In genomic region chr4:148846203-148846602, GRCm38 (mm10) we compare ENCODE assay signal across 7 mouse cellular contexts. TPM values are rescaled to one million over a fixed set of nuclear protein-coding genes. Genes with fewer than 3 reads are reported as not detected.
DNase-seq lines count a peak whose midpoint lies in the region; ATAC-seq lines count a peak whose summit lies in the region.

No protein-coding gene starts in this region.

- H3K4me2 ChIP-seq in forebrain, embryonic 16.5 days (ENCODE audit: low read length), result no peak overlapping the region

- peak; percentile 52 for ATAC-seq in forebrain, embryonic 16.5 days
- ATAC-seq in inflammation-experienced regulatory T-cells, adult 6 months, result no peak

- no peak overlapping the region for H3K27ac ChIP-seq in forebrain, embryonic 16.5 days (ENCODE audit: low read length)

- DNase-seq in retina, postnatal 1 day, result peak; percentile 63
- DNase-seq in retina, embryonic 14.5 days (ENCODE audit: low spot score), result no peak
- DNase-seq in heart, postnatal 4 days, result peak; percentile 90
- DNase-seq in left cerebral cortex, postnatal 36 days (ENCODE audit: low spot score in 2 of 2), result peak; percentile 13 to 22
- DNase-seq in right cerebral cortex, adult 2 months (ENCODE audit: low spot score in 2 of 2), result peak; percentile 21 to 41

- H3K27me3 ChIP-seq in forebrain, embryonic 16.5 days (replicated peaks; ENCODE audit: control insufficient read depth, insufficient read depth, low read length), result no peaks in the 10 kb centered on the region; the same call in 1 of the 2 replicates

- H3K9me3 ChIP-seq in forebrain, embryonic 16.5 days (ENCODE audit: control insufficient read depth, low read length), result no peaks in the 10 kb centered on the region

- intact Hi-C loops in left cerebral cortex, postnatal 36 days (cut with DNase I), result no loop called here

- H3K9ac ChIP-seq in forebrain, embryonic 16.5 days (replicated peaks; ENCODE audit: low read depth, low read length), result no peak overlapping the region

- H3K36me3 ChIP-seq in forebrain, embryonic 16.5 days (ENCODE audit: control insufficient read depth, insufficient read depth), result no peaks in the 10 kb centered on the region

- H3K4me3 ChIP-seq in forebrain, embryonic 16.5 days (replicated peaks; ENCODE audit: low read length), result no peak overlapping the region

- H3K4me1 ChIP-seq in forebrain, embryonic 16.5 days (replicated peaks; ENCODE audit: control insufficient read depth, insufficient read depth, low read length), result peaks cover 8% of the 10 kb centered on the region

- WGBS in forebrain, embryonic 16.5 days, result 38% methylated on average over 8 of the region's 9 CpGs

RNA-seq across cellular contexts. Expression of gene Casz1, which starts 42.0 kb away (rescaled TPM):
- polyA plus RNA-seq in forebrain, embryonic 16.5 days (2015; fragmentation: Nextera tagmentation; extraction: Ambion mirVana), result 0.98 and 1.0 TPM in 2 replicates
- 10 to 100 TPM; 79.5 to 82.9 TPM for total RNA-seq in heart, postnatal 4 days (2021)
- 1 to 10 TPM; 1.1 to 1.8 TPM for total RNA-seq in left cerebral cortex, postnatal 36 days (2021)
- 1 to 10 TPM in 1 of 3 experiments, under 1 TPM in 2; 0.58 to 1.8 (median 0.80) TPM for polyA plus RNA-seq in inflammation-experienced regulatory T-cells, adult 6 months (2017; shearing (Covaris generic))

Comparison
In these comparisons a context has a peak if more than half of its experiments do, and no peak if none do; other contexts are left out.
1. RNA of gene Casz1, which starts 42.0 kb away (total RNA-seq): 79.5 to 82.9 TPM in heart, postnatal 4 days; 1.1 to 1.8 TPM in left cerebral cortex, postnatal 36 days; every median in the first group is over 10 times any median in the second.